Mouse (Mus musculus): ENCODE results near the gene Wapl. TPM values are rescaled to one million over a fixed set of nuclear protein-coding genes. Genes with fewer than 3 reads are reported as not detected.

Gene Wapl
- total RNA-seq (2023), result 90.1 TPM

GRCm38 (mm10) chr14:34673395-34674228 is at the start of gene Wapl:
Wapl (plus strand) TSS chr14:34673928.

Other genes with a start within 250 kb of the Wapl start
- gene Bmpr1a, start 170.6 kb upstream of the Wapl start, total RNA-seq (2023), result 1.8 TPM
- gene 9230112D13Rik, start 151.1 kb upstream of the Wapl start, total RNA-seq (2023), result not detected
- gene Ldb3, start 85.2 kb upstream of the Wapl start, total RNA-seq (2023), result not detected
- gene Opn4, start 73.8 kb upstream of the Wapl start, total RNA-seq (2023), result not detected
- not detected for gene Grid1, start 146.2 kb downstream of the Wapl start, total RNA-seq (2023)